Mouse (Mus musculus): ENCODE results near the gene Tatdn2. TPM values are rescaled to one million over a fixed set of nuclear protein-coding genes. Genes with fewer than 3 reads are reported as not detected.

Tatdn2 gene
- polyA plus RNA-seq, 1 experiment from 2014 or later = 1.5 TPM

DNA sequence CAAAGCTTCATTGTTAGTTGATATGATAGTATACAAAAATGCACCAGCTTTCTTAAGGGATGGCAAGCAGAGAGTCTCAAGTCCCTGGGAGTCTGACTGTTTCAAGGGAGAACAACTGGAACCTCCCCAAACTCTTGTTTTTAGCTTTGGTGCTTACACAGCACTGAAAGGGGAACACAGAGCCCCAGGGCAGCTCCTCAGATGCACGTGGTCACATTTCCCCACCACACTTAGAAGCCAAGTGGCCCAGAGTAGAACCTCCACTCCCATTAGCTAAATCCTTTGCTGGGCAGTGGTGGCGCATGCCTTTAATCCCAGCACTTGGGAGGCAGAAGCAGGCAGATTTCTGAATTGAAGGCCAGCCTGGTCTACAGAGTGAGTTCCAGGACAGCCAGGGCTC, 44.6 kb downstream of the Tatdn2 start:
- Histone ChIP-seq H3K36me3 (ENCODE audit: control insufficient read depth, insufficient read depth, low read length) (no peaks in the 10 kb centered on the region; the same call in 1 of the 2 replicates), H3K4me2 (ENCODE audit: low read depth, low read length, severe bottlenecking) (no peak overlapping the region), H3K4me1 (replicated peaks; ENCODE audit: control insufficient read depth, insufficient read depth, low read length) (no peaks in the 10 kb centered on the region; the same call in 1 of the 2 replicates), H3K27me3 (ENCODE audit: control insufficient read depth, insufficient read depth, low read length) (no peaks in the 10 kb centered on the region), H3K9ac (ENCODE audit: low read length) (no peak overlapping the region), H3K9me3 (ENCODE audit: control insufficient read depth, low read length) (no peaks in the 10 kb centered on the region), H3K4me3 (ENCODE audit: low read depth, low read length) (no peak overlapping the region), H3K27ac (ENCODE audit: low read depth, low read length) (no peak overlapping the region)
- ATAC-seq (replicated peaks; ENCODE audit: low FRiP score) (no peak), DNase-seq (ENCODE audit: low spot score) (no peak)
- 74% methylated on average over 2 of the region's 2 CpGs for WGBS

DNA sequence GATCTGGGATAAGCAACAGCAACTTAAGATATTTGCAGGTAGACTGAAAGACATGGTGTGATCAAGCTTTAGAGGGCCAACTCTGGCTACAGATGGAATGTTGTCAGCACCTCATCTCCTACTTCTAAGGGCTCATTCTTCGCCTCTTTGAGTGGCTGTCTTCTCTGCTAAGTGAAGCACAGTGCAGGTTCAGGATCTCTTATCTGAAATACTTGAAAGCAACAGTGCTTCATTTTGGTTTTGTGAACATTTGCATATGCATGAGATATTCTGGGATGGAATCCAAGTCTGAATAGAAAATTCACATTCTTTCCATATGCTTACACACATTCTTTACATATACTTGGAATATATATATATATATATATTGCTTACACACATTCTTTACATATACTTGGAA, 45.5 kb downstream of the Tatdn2 start:
- Histone ChIP-seq H3K9ac (ENCODE audit: low read length) (no peak overlapping the region), H3K4me2 (ENCODE audit: low read depth, low read length, severe bottlenecking) (no peak overlapping the region), H3K9me3 (ENCODE audit: control insufficient read depth, low read length) (no peaks in the 10 kb centered on the region), H3K4me3 (ENCODE audit: low read depth, low read length) (no peak overlapping the region), H3K36me3 (ENCODE audit: control insufficient read depth, insufficient read depth, low read length) (no peaks in the 10 kb centered on the region; the same call in 1 of the 2 replicates), H3K4me1 (replicated peaks; ENCODE audit: control insufficient read depth, insufficient read depth, low read length) (no peaks in the 10 kb centered on the region; the same call in 1 of the 2 replicates), H3K27me3 (ENCODE audit: control insufficient read depth, insufficient read depth, low read length) (no peaks in the 10 kb centered on the region), H3K27ac (ENCODE audit: low read depth, low read length) (no peak overlapping the region)
- DNase-seq (ENCODE audit: low spot score) (no peak), ATAC-seq (replicated peaks; ENCODE audit: low FRiP score) (no peak)
- 81% methylated on average over 1 of the region's 1 CpGs for WGBS

DNA sequence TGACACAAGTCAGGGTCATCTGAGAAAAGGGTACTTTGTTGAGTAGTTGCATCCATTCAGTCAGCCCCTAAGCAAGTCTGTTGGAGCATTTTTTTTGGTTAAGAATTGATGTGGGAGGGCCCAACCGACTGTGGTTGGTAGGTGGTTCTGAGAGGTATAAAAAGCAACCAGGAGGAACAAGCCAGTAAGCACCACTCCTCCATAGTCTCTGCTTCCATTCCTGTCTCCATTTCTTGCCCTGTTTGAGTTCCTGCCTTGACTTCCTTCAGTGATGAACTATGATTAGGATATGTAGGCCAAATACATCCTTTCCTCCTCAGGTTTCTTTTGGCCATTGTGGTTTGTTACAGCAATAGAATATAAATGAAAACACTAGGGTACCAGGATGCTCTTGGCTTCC, 46.3 kb downstream of the Tatdn2 start:
- 68% methylated on average over 1 of the region's 1 CpGs for WGBS
- H3K9me3 ChIP-seq (ENCODE audit: control insufficient read depth, low read length) = no peaks in the 10 kb centered on the region
- no peaks in the 10 kb centered on the region; the same call in 1 of the 2 replicates for H3K4me1 ChIP-seq (replicated peaks; ENCODE audit: control insufficient read depth, insufficient read depth, low read length)
- H3K27me3 ChIP-seq (ENCODE audit: control insufficient read depth, insufficient read depth, low read length) = no peaks in the 10 kb centered on the region
- no peak overlapping the region for H3K4me3 ChIP-seq (ENCODE audit: low read depth, low read length)
- H3K4me2 ChIP-seq (ENCODE audit: low read depth, low read length, severe bottlenecking) = no peak overlapping the region
- no peaks in the 10 kb centered on the region for H3K36me3 ChIP-seq (ENCODE audit: control insufficient read depth, insufficient read depth, low read length)
- no peak overlapping the region for H3K9ac ChIP-seq (ENCODE audit: low read length)
- DNase-seq (ENCODE audit: low spot score) = no peak
- H3K27ac ChIP-seq (ENCODE audit: low read depth, low read length) = no peak overlapping the region
- ATAC-seq (replicated peaks; ENCODE audit: low FRiP score) = no peak

DNA sequence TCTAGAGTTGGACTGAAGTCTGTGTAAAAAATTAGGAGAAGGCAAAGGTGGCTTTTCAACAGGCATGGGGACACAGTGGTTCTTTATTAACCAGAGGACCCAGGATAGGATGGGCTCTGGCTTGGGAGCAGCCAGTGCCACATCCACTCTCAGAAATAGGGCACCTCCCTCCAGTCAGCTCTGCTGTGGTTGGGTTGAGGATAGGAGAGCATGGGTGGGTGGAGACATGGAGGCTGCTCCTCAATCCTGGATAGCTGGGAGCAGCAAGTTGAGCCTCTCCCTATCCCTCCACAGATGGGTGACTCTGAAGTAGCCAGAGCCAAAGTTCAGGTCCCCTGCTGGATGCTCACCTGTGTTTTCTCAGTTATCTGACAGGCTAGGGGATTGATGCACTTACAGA, 48.3 kb downstream of the Tatdn2 start:
- no peaks in the 10 kb centered on the region for H3K27me3 ChIP-seq (ENCODE audit: control insufficient read depth, insufficient read depth, low read length)
- H3K9me3 ChIP-seq (ENCODE audit: control insufficient read depth, low read length) = no peaks in the 10 kb centered on the region
- DNase-seq (ENCODE audit: low spot score) (no peak), ATAC-seq (replicated peaks; ENCODE audit: low FRiP score) (no peak)
- H3K27ac ChIP-seq (ENCODE audit: low read depth, low read length) = no peak overlapping the region
- H3K4me2 ChIP-seq (ENCODE audit: low read depth, low read length, severe bottlenecking) = no peak overlapping the region
- H3K4me1 ChIP-seq (replicated peaks; ENCODE audit: control insufficient read depth, insufficient read depth, low read length) = no peaks in the 10 kb centered on the region
- no peak overlapping the region for H3K9ac ChIP-seq (ENCODE audit: low read length)
- no peak overlapping the region for H3K4me3 ChIP-seq (ENCODE audit: low read depth, low read length)
- H3K36me3 ChIP-seq (ENCODE audit: control insufficient read depth, insufficient read depth, low read length) = no peaks in the 10 kb centered on the region

DNA sequence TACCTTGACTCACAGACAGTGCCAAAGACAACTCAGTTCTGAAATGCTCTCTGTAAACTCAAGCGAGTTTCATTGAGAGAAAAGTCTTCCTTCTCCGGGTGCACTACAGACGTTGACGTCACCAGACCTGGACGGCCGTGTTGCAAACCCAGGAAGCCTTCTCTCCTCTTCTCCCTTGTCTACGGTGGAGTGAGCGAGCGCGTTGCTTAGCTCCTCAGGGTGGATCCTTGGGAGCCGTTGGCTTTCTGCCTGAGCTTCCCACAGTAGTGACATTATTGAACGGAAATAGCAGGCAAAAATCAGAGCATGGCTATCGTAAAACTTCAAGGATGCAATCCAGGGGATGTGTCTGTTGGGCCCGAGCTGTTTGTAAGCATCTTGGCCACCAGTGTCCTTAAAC, 50.4 kb downstream of the Tatdn2 start:
- no peak overlapping the region for H3K4me3 ChIP-seq (ENCODE audit: low read depth, low read length)
- H3K9ac ChIP-seq (ENCODE audit: low read length) = no peak overlapping the region
- 90% methylated on average over 14 of the region's 14 CpGs for WGBS
- H3K36me3 ChIP-seq (ENCODE audit: control insufficient read depth, insufficient read depth, low read length) = no peaks in the 10 kb centered on the region
- H3K27me3 ChIP-seq (ENCODE audit: control insufficient read depth, insufficient read depth, low read length) = no peaks in the 10 kb centered on the region
- H3K4me1 ChIP-seq (replicated peaks; ENCODE audit: control insufficient read depth, insufficient read depth, low read length) = no peaks in the 10 kb centered on the region
- H3K4me2 ChIP-seq (ENCODE audit: low read depth, low read length, severe bottlenecking) = no peak overlapping the region
- DNase-seq (ENCODE audit: low spot score) (no peak), ATAC-seq (replicated peaks; ENCODE audit: low FRiP score) (no peak)
- no peaks in the 10 kb centered on the region for H3K9me3 ChIP-seq (ENCODE audit: control insufficient read depth, low read length)
- H3K27ac ChIP-seq (ENCODE audit: low read depth, low read length) = no peak overlapping the region

DNA sequence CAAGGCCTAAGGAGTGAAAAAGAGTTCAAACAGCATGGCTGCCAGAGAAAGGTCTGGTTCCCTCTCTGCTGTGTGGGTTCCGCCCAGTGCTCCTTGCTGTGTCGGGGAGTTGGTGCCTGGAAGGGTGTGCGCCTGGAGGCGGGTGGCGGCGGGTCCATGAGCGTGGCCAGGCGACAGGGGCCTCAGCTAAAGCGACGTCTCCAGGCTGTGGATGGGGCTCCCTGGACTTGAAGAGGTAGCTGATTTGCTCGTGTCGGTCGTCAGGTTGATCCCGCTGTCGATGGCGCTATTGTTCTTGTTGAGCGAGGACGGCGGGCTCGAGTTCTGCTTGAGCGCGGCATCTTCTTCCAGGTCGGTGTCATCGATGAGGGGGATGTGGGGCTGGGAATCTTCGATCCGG, 51.5 kb downstream of the Tatdn2 start:
- DNase-seq (ENCODE audit: low spot score) (no peak), ATAC-seq (replicated peaks; ENCODE audit: low FRiP score) (no peak)
- 41% methylated on average over 26 of the region's 26 CpGs for WGBS
- no peaks in the 10 kb centered on the region for H3K9me3 ChIP-seq (ENCODE audit: control insufficient read depth, low read length)
- no peak overlapping the region for H3K4me3 ChIP-seq (ENCODE audit: low read depth, low read length)
- H3K27ac ChIP-seq (ENCODE audit: low read depth, low read length) = no peak overlapping the region
- no peaks in the 10 kb centered on the region for H3K27me3 ChIP-seq (ENCODE audit: control insufficient read depth, insufficient read depth, low read length)
- H3K4me1 ChIP-seq (replicated peaks; ENCODE audit: control insufficient read depth, insufficient read depth, low read length) = no peaks in the 10 kb centered on the region
- no peak overlapping the region for H3K9ac ChIP-seq (ENCODE audit: low read length)
- no peaks in the 10 kb centered on the region for H3K36me3 ChIP-seq (ENCODE audit: control insufficient read depth, insufficient read depth, low read length)
- H3K4me2 ChIP-seq (ENCODE audit: low read depth, low read length, severe bottlenecking) = peak overlapping the region; percentile 8; the same call in 1 of the 2 replicates

DNA sequence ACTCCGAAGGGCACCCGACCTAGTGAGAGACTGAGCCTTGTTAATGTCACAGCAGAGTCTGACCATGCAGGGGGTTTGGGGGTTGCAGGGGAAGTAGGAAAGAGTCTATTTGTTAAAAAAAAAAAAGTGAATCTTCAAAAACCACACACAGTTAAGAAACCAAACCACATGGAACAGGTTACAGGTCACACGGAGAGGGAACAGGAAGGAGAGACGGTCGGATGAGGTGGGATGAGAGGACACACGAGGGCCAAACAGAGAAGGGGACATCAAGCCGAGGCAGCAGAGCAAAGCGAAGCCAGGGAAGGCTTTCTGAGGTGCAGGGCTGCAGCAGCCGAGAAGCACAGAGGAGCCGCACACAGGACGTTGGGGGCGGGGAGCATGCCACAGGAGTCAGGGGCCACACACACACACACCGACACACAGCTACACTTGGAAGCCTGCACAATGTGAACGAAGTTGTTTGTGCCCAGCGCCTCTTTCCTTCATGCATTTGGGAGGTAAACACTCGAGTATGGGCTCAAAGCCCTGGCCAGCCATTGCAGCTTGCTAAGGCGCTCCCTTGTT, 52.4 kb downstream of the Tatdn2 start:
- no peaks in the 10 kb centered on the region for H3K4me1 ChIP-seq (replicated peaks; ENCODE audit: control insufficient read depth, insufficient read depth, low read length)
- H3K4me2 ChIP-seq (ENCODE audit: low read depth, low read length, severe bottlenecking) = no peak overlapping the region
- no peak overlapping the region for H3K27ac ChIP-seq (ENCODE audit: low read depth, low read length)
- H3K9ac ChIP-seq (ENCODE audit: low read length) = no peak overlapping the region
- H3K27me3 ChIP-seq (ENCODE audit: control insufficient read depth, insufficient read depth, low read length) = no peaks in the 10 kb centered on the region
- H3K9me3 ChIP-seq (ENCODE audit: control insufficient read depth, low read length) = no peaks in the 10 kb centered on the region
- WGBS = 66% methylated on average over 17 of the region's 17 CpGs
- H3K4me3 ChIP-seq (ENCODE audit: low read depth, low read length) = no peak overlapping the region
- no peaks in the 10 kb centered on the region for H3K36me3 ChIP-seq (ENCODE audit: control insufficient read depth, insufficient read depth, low read length)
- ATAC-seq (replicated peaks; ENCODE audit: low FRiP score) (no peak), DNase-seq (ENCODE audit: low spot score) (no peak)

Small RNAs within 50 kb of the gene (microRNA-seq; reads per million reads assigned to microRNA genes)
- gene Mir7042 (ENCODE audit: insufficient number of aligned reads) = 3.4 reads per million

Other genes starting within 250 kb of the Tatdn2 start
- 1.0 and 1.2 TPM in 2 replicates for gene Il17re, start 238.6 kb upstream of the Tatdn2 start, polyA plus RNA-seq (2014; fragmentation: Nextera tagmentation; extraction: Ambion mirVana)
- 3.4 and 4.2 TPM in 2 replicates for gene Il17rc, start 225.6 kb upstream of the Tatdn2 start, polyA plus RNA-seq (2014; fragmentation: Nextera tagmentation; extraction: Ambion mirVana)
- 36.3 and 41.6 TPM in 2 replicates for gene Creld1, start 213.8 kb upstream of the Tatdn2 start, polyA plus RNA-seq (2014; fragmentation: Nextera tagmentation; extraction: Ambion mirVana)
- gene Prrt3, start 195.1 kb upstream of the Tatdn2 start, polyA plus RNA-seq (2014; fragmentation: Nextera tagmentation; extraction: Ambion mirVana) = 1.4 and 2.1 TPM in 2 replicates
- gene Emc3, start 165.4 kb upstream of the Tatdn2 start, polyA plus RNA-seq (2014; fragmentation: Nextera tagmentation; extraction: Ambion mirVana) = 74.3 and 77.7 TPM in 2 replicates
- gene Fancd2, start 165.4 kb upstream of the Tatdn2 start, polyA plus RNA-seq (2014; fragmentation: Nextera tagmentation; extraction: Ambion mirVana) = 25.0 and 25.1 TPM in 2 replicates
- 0.24 TPM in 1 of 2 replicates, not detected in the other for gene Fancd2os, start 96.3 kb upstream of the Tatdn2 start, polyA plus RNA-seq (2014; fragmentation: Nextera tagmentation; extraction: Ambion mirVana)
- 198 and 200 TPM in 2 replicates for gene Brk1, start 92.3 kb upstream of the Tatdn2 start, polyA plus RNA-seq (2014; fragmentation: Nextera tagmentation; extraction: Ambion mirVana)
- gene Vhl, start 73.1 kb upstream of the Tatdn2 start, polyA plus RNA-seq (2014; fragmentation: Nextera tagmentation; extraction: Ambion mirVana) = 63.7 and 64.4 TPM in 2 replicates
- 1.6 and 2.1 TPM in 2 replicates for gene Irak2, start 58.6 kb upstream of the Tatdn2 start, polyA plus RNA-seq (2014; fragmentation: Nextera tagmentation; extraction: Ambion mirVana)
- gene Ghrl, start 22.8 kb downstream of the Tatdn2 start, polyA plus RNA-seq (2014; fragmentation: Nextera tagmentation; extraction: Ambion mirVana) = 0.32 and 1.2 TPM in 2 replicates
- 248 and 282 TPM in 2 replicates for gene Sec13, start 43.7 kb downstream of the Tatdn2 start, polyA plus RNA-seq (2014; fragmentation: Nextera tagmentation; extraction: Ambion mirVana)